Mouse (Mus musculus): ENCODE results near the gene Tmem273. TPM values are rescaled to one million over a fixed set of nuclear protein-coding genes. Genes with fewer than 3 reads are reported as not detected.

The Tmem273 gene
- polyA plus RNA-seq, 1 experiment, result not detected

DNA sequence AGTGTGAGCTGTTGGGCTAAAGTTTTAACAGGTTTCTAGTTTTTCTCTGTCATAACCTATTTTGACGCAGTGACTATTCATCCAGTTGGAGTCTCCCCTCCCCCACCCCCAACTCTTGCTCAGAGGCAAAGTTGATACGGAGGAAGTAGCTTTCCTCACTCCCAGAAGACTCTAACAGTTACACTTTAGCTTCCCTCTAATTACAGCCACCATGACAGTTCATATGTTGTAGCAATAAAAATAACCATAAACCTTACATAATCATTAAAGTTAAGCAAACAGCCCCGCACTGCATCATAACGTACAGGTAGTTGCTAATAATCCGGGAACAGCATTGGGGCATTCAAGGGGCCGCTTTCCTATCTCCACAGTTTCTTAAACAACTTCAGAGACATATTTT, 15.2 kb upstream of the Tmem273 start:
- H3K27ac ChIP-seq (ENCODE audit: control insufficient read depth, insufficient read depth, low read depth, low read length), result no peak overlapping the region

DNA sequence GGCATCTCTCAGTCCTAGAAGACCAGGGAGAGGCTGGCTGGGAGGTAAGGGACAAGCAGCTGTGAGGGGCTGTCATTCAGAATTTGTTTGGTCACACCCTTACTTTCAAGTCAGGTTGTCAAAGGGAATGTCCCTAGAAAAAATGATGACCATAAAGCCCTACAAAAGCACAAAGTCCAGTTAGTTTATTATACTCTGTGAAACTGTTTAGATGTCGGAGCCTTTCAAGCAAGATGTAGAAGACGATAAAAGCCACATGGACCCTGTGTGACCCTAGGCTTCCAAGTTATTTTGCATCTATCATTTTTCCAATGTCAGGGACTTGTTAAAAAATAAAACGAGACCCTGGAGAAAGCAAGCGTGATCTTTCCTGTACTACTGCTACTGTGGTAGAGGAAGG, 13.7 kb upstream of the Tmem273 start:
- Histone ChIP-seq H3K27me3 (ENCODE audit: control insufficient read depth, insufficient read depth, low read length) (no peaks in the 10 kb centered on the region), H3K36me3 (ENCODE audit: control insufficient read depth, insufficient read depth, low read length) (no peaks in the 10 kb centered on the region), H3K4me3 (ENCODE audit: control insufficient read depth, low read depth, low read length) (no peak overlapping the region), H3K4me1 (ENCODE audit: control insufficient read depth, insufficient read depth, low read length) (0 out of 2 replicates have a peak, but pooled peaks cover 3% of the 10 kb centered on the region), H3K27ac (ENCODE audit: control insufficient read depth, insufficient read depth, low read depth, low read length) (no peak overlapping the region)
- no peak for TF ChIP-seq CTCF (IDR thresholded peaks at IDR 0.05; ENCODE audit: control insufficient read depth, insufficient read depth, insufficient replicate concordance, low read depth, low read length)
- TF ChIP-seq POLR2A (IDR thresholded peaks at IDR 0.05; ENCODE audit: control insufficient read depth, low read depth, low read length), result no peak

More for the DNA sequence above, 15.2 kb upstream of the Tmem273 start:
- no peak for TF ChIP-seq POLR2A (IDR thresholded peaks at IDR 0.05; ENCODE audit: control insufficient read depth, low read depth, low read length)
- no peak for TF ChIP-seq CTCF (IDR thresholded peaks at IDR 0.05; ENCODE audit: control insufficient read depth, insufficient read depth, insufficient replicate concordance, low read depth, low read length)
- no peaks in the 10 kb centered on the region for H3K27me3 ChIP-seq (ENCODE audit: control insufficient read depth, insufficient read depth, low read length)
- 0 out of 2 replicates have a peak, but pooled peaks cover 3% of the 10 kb centered on the region for H3K4me1 ChIP-seq (ENCODE audit: control insufficient read depth, insufficient read depth, low read length)
- H3K36me3 ChIP-seq (ENCODE audit: control insufficient read depth, insufficient read depth, low read length), result no peaks in the 10 kb centered on the region
- no peak overlapping the region for H3K4me3 ChIP-seq (ENCODE audit: control insufficient read depth, low read depth, low read length)

DNA sequence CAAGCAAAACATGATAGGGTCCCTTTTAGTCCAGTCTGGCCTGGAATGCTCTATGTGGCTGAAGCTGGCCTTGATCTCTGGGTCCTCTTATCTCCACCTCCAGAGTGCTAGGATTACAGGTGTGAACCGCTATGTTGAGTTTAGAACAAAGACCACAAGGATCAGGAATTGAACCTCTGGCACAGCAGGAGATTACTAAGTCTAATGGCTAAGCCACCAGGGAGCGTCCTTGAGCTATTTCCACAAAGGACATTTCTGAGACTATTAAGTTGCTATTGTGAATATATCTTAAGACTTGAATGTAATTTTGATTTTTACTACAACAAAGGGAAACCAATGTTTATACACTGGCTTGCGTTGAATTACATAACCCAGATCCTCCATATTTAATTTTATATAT, 13.0 kb upstream of the Tmem273 start:
- Histone ChIP-seq H3K27me3 (ENCODE audit: control insufficient read depth, insufficient read depth, low read length) (no peaks in the 10 kb centered on the region), H3K4me1 (ENCODE audit: control insufficient read depth, insufficient read depth, low read length) (0 out of 2 replicates have a peak, but pooled peaks cover 3% of the 10 kb centered on the region), H3K36me3 (ENCODE audit: control insufficient read depth, insufficient read depth, low read length) (no peaks in the 10 kb centered on the region), H3K4me3 (ENCODE audit: control insufficient read depth, low read depth, low read length) (no peak overlapping the region), H3K27ac (ENCODE audit: control insufficient read depth, insufficient read depth, low read depth, low read length) (no peak overlapping the region)
- no peak for TF ChIP-seq CTCF (IDR thresholded peaks at IDR 0.05; ENCODE audit: control insufficient read depth, insufficient read depth, insufficient replicate concordance, low read depth, low read length)
- TF ChIP-seq POLR2A (IDR thresholded peaks at IDR 0.05; ENCODE audit: control insufficient read depth, low read depth, low read length), result no peak

DNA sequence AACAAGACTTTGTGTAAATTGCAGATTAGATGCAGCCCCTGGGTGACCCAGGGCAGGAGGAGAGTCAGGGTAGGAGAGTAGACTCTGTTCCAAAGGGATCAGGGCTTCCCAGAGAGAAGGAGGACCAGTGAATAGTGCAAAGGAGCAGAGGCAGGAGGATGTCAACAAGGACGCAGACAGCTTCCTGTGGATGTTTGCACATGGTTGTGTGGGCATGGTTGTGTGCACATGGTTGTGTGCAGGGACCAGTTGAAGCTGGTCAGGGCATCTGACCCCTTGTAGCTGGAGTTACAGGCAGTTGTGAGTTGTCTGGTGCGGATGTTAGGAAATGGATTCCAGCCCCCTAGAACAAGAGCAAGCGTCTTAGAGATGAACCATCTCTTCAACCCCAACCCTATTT, 12.3 kb upstream of the Tmem273 start:
- Histone ChIP-seq H3K27ac (ENCODE audit: control insufficient read depth, insufficient read depth, low read depth, low read length) (no peak overlapping the region), H3K36me3 (ENCODE audit: control insufficient read depth, insufficient read depth, low read length) (no peaks in the 10 kb centered on the region), H3K27me3 (ENCODE audit: control insufficient read depth, insufficient read depth, low read length) (no peaks in the 10 kb centered on the region), H3K4me1 (ENCODE audit: control insufficient read depth, insufficient read depth, low read length) (0 out of 2 replicates have a peak, but pooled peaks cover 3% of the 10 kb centered on the region), H3K4me3 (ENCODE audit: control insufficient read depth, low read depth, low read length) (no peak overlapping the region)
- TF ChIP-seq POLR2A (IDR thresholded peaks at IDR 0.05; ENCODE audit: control insufficient read depth, low read depth, low read length), result no peak
- no peak for TF ChIP-seq CTCF (IDR thresholded peaks at IDR 0.05; ENCODE audit: control insufficient read depth, insufficient read depth, insufficient replicate concordance, low read depth, low read length)

DNA sequence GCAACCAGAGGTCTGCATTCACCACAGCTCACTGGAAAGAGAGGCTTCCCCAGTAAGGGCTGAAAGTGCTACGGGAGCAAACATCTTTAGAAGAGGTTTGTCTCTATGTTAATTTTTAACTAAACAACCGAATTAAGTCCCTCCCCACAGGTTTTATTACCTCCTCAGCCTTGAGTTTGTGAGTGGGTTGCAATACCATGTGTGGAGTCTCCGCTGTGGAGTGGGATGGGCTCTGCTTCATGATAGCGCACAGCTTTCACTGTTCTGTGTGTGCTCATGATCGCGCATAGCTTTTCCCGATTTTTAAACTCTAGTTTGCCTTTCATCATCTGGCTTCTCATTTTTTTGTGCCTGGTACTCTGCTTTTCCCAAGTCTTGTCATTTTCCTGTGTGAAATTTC, 9.7 kb upstream of the Tmem273 start:
- 0 out of 2 replicates have a peak, but pooled peaks cover 3% of the 10 kb centered on the region for H3K4me1 ChIP-seq (ENCODE audit: control insufficient read depth, insufficient read depth, low read length)
- no peaks in the 10 kb centered on the region for H3K27me3 ChIP-seq (ENCODE audit: control insufficient read depth, insufficient read depth, low read length)
- H3K27ac ChIP-seq (ENCODE audit: control insufficient read depth, insufficient read depth, low read depth, low read length), result no peak overlapping the region
- no peaks in the 10 kb centered on the region for H3K36me3 ChIP-seq (ENCODE audit: control insufficient read depth, insufficient read depth, low read length)
- no peak overlapping the region for H3K4me3 ChIP-seq (ENCODE audit: control insufficient read depth, low read depth, low read length)
- TF ChIP-seq CTCF (IDR thresholded peaks at IDR 0.05; ENCODE audit: control insufficient read depth, insufficient read depth, insufficient replicate concordance, low read depth, low read length) (no peak), POLR2A (IDR thresholded peaks at IDR 0.05; ENCODE audit: control insufficient read depth, low read depth, low read length) (no peak)

DNA sequence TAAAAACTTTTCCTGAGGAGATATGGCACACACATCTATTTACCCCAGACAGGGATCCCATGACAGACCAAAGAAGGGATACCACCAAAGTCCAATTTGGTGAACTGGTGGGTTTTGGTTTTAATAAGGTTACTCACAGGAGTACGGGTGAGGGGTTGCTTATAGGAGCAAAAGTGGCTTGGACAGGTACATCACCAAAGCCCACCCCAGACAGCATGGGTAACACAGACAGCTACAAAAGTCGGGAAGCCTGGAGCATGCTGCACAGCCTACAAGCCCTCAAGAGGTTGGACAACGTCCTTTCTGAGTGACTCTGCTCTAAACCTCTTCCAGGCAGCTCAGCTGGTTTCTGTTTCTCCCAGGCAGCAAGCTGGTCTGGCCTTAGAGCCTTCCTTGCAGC, 7.4 kb upstream of the Tmem273 start:
- Histone ChIP-seq H3K36me3 (ENCODE audit: control insufficient read depth, insufficient read depth, low read length) (no peaks in the 10 kb centered on the region), H3K27me3 (ENCODE audit: control insufficient read depth, insufficient read depth, low read length) (no peaks in the 10 kb centered on the region), H3K4me1 (ENCODE audit: control insufficient read depth, insufficient read depth, low read length) (0 out of 2 replicates have a peak, but pooled peaks cover 3% of the 10 kb centered on the region), H3K4me3 (ENCODE audit: control insufficient read depth, low read depth, low read length) (no peak overlapping the region), H3K27ac (ENCODE audit: control insufficient read depth, insufficient read depth, low read depth, low read length) (no peak overlapping the region)
- TF ChIP-seq CTCF (IDR thresholded peaks at IDR 0.05; ENCODE audit: control insufficient read depth, insufficient read depth, insufficient replicate concordance, low read depth, low read length) (no peak), POLR2A (IDR thresholded peaks at IDR 0.05; ENCODE audit: control insufficient read depth, low read depth, low read length) (no peak)

DNA sequence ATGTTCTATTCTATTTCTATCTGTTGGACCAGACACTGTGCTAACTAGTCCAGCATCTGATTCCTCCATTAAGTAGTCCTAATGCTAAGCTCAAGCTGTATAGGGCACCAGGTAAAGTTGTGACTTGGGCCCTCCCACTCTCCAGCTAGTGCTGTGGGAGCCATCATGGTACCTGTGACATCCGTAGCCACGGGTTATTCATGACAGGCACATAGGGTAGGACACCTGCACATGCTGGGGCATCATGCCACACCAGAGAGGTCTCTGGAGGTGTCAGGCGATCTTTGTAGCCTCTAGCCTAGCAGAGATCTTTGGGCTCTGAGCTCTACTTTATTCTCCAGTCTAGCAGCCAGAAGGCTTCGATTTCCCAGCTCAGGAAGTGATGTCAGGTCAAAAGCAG, 2.9 kb upstream of the Tmem273 start:
- no peaks in the 10 kb centered on the region for H3K4me1 ChIP-seq (ENCODE audit: control insufficient read depth, insufficient read depth, low read length)
- H3K4me3 ChIP-seq (ENCODE audit: control insufficient read depth, low read depth, low read length), result no peak overlapping the region
- no peak overlapping the region for H3K27ac ChIP-seq (ENCODE audit: control insufficient read depth, insufficient read depth, low read depth, low read length)
- TF ChIP-seq POLR2A (IDR thresholded peaks at IDR 0.05; ENCODE audit: control insufficient read depth, low read depth, low read length), result no peak
- no peak for TF ChIP-seq CTCF (IDR thresholded peaks at IDR 0.05; ENCODE audit: control insufficient read depth, insufficient read depth, insufficient replicate concordance, low read depth, low read length)
- H3K27me3 ChIP-seq (ENCODE audit: control insufficient read depth, insufficient read depth, low read length), result no peaks in the 10 kb centered on the region
- no peaks in the 10 kb centered on the region for H3K36me3 ChIP-seq (ENCODE audit: control insufficient read depth, insufficient read depth, low read length)
